Mouse (Mus musculus): ENCODE results near the gene Selenof.
"Not testable (repeated sequence)": the region's sequence is repeated elsewhere in the genome, so short reads cannot be mapped to it uniquely, and the experiment has no call there.

The Selenof gene

GRCm38 (mm10) chr3:144602413-144602812, 32.3 kb downstream of the Selenof start:
- DNase-seq (ENCODE audit: low read depth, low spot score): no peak

- DNase-seq (ENCODE audit: low read depth, low spot score): no peak
These were observed 32.7 kb downstream of the Selenof start for GRCm38 (mm10) chr3:144602819-144603218.

- no peak for DNase-seq (ENCODE audit: low read depth, low spot score)
These were observed 33.5 kb downstream of the Selenof start for GRCm38 (mm10) chr3:144603558-144603957.

- no peak for DNase-seq (ENCODE audit: low read depth, low spot score)
These were observed 34.1 kb downstream of the Selenof start for GRCm38 (mm10) chr3:144604205-144604604.

DNA sequence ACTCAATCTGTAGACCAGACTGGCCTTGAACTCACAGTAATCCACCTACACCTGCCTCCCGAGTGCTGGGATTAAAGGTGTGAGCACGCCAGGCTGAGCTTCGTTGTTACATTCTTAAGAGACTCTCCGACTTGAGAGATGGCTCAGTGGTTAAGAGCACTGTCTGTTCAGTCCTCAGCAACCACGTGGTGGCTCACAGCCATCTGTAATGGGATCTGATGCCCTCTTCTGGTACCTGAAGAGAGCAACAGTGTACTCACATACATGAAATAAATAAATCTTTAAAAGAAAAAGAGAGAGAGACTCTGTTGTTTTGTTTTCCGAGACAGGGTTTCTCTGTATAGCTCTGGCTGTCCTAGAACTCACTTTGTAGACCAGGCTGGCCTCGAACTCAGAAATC, 35.7 kb downstream of the Selenof start:
- DNase-seq (ENCODE audit: low read depth, low spot score): not testable (repeated sequence)

GRCm38 (mm10) chr3:144606449-144606848, 36.3 kb downstream of the Selenof start:
- no peak for DNase-seq (ENCODE audit: low read depth, low spot score)

GRCm38 (mm10) chr3:144608090-144608489, 38.0 kb downstream of the Selenof start:
- DNase-seq (ENCODE audit: low read depth, low spot score): no peak

DNA sequence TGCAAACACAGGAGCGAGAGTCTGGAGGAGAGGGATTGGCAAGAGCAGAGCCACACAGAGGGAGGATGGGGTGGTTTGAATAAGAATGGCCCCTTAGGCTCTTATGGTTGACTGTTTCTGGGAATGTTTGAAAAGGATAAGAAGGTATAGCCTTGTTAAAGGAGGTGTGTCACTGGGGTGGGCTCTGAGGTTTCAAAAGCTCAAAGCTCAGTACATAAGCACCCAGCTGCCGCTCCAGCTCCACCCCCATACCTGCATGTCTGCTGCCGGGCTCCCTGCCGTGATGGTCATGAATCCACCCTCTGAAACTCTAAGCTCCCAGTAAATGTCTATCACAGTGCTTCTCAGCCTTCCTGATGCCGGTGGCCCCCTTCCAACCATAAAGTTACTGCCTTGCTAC, 40.7 kb downstream of the Selenof start:
- no peak for DNase-seq (ENCODE audit: low read depth, low spot score)

GRCm38 (mm10) chr3:144611626-144612271, 41.6 kb downstream of the Selenof start:
- DNase-seq (ENCODE audit: low read depth, low spot score): no peak

GRCm38 (mm10) chr3:144612382-144612781, 42.3 kb downstream of the Selenof start:
- DNase-seq (ENCODE audit: low read depth, low spot score): no peak

GRCm38 (mm10) chr3:144614277-144614676, 44.2 kb downstream of the Selenof start:
- DNase-seq (ENCODE audit: low read depth, low spot score): no peak

- peak; percentile 49 for DNase-seq (ENCODE audit: low read depth, low spot score)
These were observed 44.6 kb downstream of the Selenof start for GRCm38 (mm10) chr3:144614698-144615097.

DNA sequence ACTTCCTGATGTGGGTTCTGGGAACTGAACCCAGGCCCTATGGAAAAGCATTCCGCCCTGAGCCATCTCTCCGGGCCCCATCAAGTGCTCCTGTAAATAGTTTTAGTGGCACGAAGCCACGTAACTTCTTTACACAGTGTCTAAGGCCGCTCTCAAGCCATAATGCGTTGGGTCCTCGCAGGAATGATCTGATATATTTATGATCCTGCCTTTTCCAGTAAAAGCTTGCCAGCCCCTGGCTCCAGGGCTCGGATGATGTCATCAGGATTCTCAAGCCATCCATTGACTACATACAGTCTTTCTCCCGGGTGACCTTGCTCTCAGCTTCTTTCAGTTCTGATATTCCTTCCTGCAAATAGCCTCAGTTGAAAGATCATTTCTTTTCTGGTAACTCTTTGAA, 45.4 kb downstream of the Selenof start:
- no peak for DNase-seq (ENCODE audit: low read depth, low spot score)

- DNase-seq (ENCODE audit: low read depth, low spot score): peak; percentile 91
These were observed 46.7 kb downstream of the Selenof start for GRCm38 (mm10) chr3:144616654-144617425.

GRCm38 (mm10) chr3:144617633-144618180, 47.6 kb downstream of the Selenof start:
- DNase-seq (ENCODE audit: low read depth, low spot score): no peak

GRCm38 (mm10) chr3:144622930-144623612, 53.0 kb downstream of the Selenof start:
- DNase-seq (ENCODE audit: low read depth, low spot score): peak; percentile 69

DNA sequence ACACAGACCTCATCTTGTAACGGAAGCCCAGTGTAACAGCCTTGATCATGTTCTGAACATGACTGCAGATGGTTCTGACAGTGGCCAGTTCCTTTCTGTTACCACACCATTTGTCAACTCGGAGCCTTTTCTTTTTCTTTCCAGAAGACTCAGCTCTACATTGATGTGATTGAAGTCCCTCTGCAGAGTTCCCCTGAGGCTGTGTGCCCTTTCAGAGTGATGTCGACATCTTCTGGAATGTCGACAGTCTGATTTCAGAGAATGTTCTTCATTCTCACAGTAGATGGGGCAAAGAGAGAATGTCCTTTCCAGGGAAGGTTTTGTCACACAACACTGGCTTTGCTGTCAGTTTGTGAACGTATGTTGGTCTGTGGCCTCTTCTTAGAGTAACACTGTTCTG, 55.6 kb downstream of the Selenof start:
- no peak for DNase-seq (ENCODE audit: low read depth, low spot score)

DNA sequence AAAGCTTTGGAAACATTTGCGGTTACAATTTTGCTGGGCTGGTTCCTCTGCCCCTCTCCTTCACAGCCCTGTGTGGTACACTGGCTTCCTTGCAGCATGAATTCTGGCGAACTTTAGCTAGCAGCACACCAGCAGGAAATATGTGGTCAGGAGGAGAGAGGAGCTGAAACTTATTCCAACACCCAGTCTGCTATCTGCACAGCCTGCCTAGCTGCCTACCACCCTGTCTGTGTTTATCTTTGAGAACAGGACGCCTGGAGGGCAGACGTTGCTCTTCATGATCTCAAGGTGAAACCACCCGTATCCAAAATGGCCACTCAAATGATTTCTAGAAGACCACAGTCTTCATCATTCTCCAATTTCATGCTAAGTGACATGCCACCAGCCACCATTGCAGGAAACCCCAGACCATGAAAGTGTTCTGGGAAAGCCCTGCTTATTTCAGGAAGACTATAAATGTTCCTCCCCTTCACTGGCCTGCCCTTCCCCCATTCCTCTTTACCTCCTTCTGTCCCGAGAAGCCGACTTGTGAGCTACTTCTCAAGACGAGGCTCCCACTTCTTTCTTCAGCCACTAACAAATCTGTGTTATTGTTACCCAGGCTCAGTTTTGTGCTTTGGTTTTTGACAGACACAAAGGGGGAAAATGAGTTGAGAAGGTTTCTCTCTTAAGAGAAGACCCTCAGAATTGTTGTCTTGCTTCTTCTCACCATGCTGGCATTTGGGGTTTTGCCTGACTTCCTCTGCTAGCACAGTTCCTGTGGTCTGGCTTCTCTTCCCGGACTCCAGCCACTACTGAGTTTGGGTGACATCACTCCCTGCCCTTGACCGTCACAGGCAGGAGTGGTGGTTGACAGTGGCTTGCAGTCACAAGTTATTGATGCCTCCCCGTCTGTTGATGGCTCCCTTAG, 58.2 kb downstream of the Selenof start:
- no peak for DNase-seq (ENCODE audit: low read depth, low spot score)

DNA sequence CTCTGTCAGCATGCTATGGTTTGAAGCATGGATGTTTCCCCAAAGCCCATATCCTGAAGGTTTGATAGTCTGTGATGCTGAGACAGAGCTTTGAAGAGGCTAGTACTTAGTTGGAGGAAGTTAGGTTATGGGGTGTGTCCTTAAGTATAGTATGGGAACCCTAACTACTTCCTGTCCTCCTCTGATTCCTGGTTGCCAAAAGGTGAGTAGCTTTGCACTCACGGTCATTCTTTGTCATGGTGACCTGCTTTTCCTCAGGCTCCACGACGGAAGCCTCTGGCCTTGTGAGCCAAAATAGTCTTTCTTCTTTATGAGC, 58.8 kb downstream of the Selenof start:
- no peak for DNase-seq (ENCODE audit: low read depth, low spot score)

DNA sequence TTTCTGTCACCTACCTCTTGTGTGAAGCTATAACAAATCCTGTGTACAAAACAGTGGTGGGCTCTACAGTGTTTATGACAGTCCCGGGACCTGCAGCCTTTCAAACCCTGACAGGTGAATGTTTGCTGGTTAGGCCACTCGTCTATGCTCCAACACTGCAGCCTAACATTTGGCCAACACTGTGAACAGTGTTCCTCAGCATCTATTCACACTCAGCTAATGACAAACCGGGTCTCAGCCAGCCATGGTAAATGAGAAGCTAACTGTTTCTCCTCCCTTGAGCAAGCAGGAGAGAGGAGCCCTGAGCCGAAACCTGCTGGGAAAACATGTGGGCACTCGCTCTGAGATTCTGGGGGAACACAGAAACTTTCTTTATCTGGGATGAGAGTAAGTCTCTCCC, 65.1 kb downstream of the Selenof start:
- DNase-seq (ENCODE audit: low read depth, low spot score): no peak

- DNase-seq (ENCODE audit: low read depth, low spot score): no peak
These were observed 68.0 kb downstream of the Selenof start for GRCm38 (mm10) chr3:144638110-144638509.
